Mouse (Mus musculus) lung, postnatal 25 days (tissue): Measurements from ENCODE around the gene Prm1.

ENCODE experiments used
- DNase-seq: peaks from one replicate; pipeline ENCODE4 v3.0.0; 2022; ENCODE audit warnings: low spot score

Prm1 gene

DNA sequence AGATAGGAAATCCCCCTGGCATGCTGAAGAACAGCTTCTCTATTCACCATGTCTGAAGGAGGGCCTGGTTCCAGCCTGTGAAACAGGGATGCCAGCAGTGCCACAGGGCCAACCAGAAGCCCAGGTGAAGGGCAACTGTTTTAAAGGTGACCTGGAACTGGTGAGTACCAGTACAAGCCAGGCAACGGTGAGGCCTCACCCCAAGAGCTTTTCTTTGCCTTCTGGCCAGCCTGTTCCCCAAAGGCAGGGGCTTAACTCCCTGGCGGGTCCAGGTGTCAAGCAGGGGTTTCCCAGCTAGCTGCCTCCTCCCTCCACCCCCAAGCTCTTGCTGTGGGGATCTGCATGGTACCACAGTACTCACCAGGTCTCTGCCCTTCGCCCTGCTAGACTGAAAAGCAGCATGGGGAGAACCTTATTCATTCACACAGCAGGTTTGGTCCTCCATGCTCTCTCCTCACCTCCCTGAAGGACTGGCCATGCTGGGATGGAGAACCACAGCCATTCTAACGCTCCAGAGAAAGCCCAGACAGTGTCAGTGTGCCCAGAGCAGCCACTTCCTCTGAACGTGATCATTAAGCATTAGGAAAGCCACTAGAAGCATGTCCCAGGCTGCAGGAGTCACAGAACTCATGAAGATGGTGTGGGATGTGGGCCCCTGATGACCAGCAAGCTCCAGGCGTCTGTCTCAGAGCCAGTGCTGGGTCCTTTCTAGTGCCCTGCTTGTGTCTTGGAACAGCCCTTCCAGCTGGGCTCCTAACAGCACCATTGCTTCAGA is 23.1 kb downstream of the Prm1 start:
- DNase-seq, result no peak

DNA sequence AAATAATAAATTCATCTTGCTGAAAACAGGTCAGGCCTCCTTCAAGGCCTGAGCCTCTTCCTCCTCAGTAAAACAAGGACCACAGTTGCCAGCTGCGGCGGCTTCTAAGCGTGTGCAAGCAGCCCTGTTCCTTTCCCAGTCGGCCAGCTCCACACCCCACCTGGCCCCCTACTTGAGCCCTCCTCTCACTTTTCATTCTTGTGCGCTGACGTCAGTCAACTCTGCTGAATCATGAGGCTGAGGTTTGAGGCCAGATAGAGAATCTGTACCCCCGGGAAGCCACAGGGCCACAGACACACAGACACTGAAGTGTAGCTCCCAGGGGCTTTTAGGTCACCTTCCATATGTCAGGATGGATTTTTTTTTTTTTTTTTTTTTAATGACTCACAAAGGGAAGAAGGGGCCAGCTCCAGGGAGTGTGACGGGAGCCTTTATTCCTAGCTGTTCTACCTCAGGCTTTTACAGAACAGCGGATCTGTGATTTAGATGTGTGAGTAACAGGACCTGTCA is 23.7 kb downstream of the Prm1 start:
- DNase-seq, result no peak

DNA sequence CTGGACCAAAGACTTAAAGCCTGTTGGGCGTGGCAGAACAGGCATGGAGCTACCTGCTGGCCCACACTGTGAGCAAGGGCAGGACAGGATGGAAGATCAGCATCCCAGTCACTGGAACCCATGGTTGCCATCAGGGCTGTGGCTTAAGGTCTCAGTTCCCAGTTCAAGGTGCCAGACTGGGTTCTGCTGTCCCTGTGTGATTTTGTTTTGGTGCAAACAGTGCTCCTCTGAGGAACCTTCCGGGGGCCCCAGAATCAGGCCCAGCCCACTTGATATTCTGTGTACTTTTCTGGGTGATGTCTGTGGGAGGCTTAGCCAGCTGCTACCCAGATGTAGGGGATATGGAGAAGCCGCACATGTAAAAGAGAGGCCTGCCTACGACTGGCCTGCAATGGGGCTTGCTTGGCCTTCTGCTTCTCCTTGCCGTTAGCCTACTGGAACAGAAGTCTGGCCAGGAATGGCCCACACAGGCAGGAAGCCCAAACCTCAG is 25.0 kb downstream of the Prm1 start:
- no peak for DNase-seq

DNA sequence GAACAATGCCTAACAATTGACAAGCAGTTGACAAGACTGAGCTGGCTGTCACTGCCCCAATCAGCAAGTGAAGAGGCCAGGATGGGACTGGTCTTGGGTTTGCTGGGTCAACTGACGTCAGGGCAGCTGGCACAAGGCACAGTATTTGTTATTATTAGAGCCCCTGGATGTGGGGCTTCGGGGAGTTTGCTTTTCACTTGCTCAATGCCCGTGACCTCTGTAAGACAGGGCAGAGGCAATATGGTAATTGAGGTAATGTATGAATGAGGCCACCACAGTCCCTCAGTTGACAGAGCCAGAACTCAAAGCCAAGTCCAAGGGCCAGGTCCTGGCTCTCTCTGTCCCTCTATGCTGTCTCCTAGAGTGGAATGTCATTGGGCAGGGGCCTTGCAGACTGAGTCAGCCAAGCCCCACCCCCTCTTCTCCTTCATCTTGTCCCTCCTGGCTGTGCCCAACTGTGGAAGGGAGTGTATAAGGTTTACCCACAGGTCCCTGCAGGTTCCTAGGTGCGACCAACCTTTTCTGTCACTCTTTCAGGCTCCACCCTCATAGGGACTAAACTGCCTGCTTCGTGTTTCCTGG is 28.0 kb downstream of the Prm1 start:
- DNase-seq, result no peak

DNA sequence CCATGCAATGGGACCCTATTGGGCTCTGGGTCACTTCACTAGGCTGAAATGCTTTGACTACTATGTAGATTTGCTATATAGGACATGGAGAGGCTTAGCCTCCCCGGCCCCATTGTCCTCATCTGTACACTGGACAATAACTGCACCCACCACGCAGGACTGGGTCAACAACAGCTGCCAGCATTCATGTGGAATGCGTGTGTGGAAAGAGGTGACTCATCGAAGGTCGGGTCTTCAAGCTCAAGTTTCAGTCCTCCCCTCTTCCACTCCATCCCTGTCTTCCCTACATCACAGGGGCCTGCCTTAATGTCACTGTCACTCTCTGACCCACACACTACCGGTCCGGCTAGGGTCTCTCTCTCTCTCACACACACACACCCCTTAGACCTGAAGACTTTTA is 29.3 kb downstream of the Prm1 start:
- no peak for DNase-seq

DNA sequence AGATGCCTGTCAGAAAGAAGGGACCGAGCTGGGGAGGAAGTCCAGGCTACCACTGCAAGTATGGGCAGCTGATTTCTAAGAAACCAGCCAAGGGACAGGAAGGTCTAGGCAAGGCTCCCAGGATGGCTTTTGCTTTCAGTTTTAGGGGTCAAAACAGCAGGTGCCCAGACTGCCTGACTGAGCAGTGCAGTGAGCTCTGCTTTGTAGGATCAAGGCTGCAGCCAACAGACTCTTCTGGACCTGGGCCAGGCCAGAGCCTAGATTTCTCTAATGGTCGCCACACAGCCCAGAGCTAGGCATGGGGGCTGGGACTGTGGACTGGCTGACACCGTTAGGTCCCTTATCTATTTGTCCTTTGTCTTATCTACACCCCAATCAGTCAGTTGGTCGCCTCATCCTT is 30.9 kb downstream of the Prm1 start:
- no peak for DNase-seq

DNA sequence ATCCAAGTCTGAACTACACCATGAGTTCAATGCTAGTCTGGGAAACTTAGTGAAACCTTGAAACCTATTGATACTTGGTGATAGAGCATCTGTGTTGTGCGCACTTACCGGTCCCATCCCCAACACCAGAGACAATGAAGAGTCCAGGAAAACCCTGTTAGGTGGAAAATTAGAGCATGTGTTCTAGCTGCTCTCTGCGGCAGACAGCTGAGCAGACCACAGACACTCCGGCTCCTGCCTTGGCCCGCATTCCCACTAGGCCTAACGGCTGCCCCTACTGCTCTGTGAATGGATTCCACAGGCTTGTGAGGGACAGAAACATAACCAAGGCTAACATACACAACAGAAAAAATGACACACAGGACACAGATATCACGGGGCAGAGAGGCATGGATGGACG is 32.1 kb downstream of the Prm1 start:
- DNase-seq, result no peak

DNA sequence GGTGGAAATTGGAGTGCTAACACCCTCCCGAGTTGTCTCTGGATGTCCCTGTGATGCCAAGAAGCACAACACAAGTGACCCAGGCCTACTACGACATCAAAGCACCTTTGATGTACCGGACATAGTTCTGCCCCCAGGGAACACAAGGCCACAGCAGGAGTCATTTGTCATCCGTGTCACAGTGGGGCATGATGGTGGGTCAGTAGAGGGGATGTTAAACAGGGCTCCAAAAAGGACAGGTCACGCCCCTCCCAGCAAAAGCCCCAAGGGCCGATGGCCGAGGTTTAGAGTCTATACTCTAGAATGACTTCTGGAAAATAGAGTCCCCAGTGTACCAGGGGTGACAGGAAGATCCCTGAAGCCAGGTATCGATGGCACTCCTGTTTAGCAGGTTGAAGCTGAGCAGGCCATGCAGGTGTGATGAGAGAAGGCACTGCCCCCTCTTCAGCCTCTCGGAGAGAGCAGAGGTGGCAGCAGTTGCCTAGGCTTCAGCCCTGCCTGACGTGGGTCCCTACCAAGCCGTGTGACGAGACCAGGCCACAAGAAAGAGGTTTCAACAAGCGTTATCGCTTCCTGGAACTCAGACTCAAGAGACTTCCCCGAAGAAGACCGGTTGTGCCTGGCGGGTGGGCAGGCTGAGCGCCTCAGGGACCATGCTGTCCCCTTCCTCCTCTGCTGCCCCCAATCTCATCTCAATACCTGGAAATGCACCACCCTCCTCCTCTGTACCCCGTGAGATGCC is 33.7 kb downstream of the Prm1 start:
- DNase-seq, result peak; percentile 53

DNA sequence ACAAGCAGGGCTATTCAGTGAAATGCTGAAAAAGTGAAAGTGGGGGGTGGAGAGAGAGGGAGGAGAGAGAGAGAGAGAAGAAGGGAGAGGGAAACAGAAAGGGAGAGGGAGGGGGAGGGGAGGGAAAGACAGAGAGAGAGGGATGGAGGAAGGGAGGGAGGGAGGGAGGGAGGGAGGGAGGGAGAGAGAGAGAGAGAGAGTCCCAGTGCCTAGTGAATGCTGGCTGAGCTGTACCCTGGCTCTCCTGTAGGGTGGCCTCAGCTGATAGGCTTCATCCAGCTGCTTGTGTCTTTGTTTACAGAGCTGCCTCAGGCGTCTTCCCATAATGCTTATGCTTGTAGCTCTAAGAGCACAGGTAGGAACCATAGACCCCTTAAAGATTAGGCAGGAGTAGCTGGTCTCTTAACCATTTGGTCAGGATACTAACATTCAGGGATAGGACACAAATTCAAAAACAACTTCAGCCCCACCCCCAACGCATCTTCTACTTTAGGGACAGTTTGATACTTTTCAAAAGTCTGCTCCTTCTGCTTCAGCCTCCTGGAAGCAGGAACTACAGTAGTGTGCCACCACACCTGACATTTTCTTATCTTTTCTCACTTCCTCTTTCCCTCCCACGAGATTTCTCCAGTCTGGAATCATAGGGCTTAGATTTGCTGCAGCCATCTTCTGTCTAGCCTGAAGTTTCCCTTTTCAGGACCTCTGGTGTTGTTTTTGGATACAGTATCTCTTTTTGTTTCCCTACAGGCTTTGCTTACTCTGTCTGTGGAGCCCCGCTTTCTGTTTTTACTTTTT is 34.9 kb downstream of the Prm1 start:
- DNase-seq, result no peak

DNA sequence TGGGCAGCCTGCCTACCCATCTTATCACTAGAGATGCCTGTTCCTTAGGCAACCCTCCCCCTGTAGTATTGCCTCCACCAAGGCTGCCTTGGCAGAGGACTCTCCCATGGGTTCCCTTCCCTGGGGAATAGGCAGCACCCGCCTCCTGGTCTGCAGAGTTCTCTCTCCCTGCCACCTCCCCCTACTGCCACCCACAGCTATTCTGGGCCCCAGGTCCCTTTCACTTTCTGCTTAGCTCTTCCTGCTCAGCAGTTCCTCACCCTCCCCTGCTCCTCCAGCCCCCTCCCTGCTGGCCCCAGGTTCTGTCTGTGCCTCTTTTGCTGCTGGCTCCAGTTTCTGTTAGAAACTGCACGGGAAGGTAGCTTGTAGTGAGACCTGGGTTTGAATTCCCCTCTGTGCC is 36.0 kb downstream of the Prm1 start:
- DNase-seq, result no peak

DNA sequence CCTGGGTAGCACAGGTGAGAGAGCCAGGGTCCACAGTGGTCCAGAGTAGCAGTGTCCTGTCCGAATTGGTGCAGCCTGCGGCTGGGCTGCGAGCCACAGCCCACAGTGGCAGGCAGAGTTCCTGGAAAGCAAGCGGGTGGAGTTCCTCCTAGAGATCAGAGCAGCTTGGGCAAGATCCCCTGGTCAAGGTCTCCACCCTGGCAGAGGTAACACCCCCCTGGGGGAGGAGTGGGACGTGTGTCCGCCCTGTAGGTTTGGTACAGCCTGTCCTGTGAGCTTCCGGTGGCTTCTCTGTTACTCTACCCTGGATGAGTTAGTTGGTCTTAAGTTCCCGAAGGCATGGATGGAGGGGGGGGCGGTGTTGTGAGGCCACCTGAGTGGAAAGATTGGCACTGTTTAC is 36.8 kb downstream of the Prm1 start:
- DNase-seq, result peak; percentile 54

DNA sequence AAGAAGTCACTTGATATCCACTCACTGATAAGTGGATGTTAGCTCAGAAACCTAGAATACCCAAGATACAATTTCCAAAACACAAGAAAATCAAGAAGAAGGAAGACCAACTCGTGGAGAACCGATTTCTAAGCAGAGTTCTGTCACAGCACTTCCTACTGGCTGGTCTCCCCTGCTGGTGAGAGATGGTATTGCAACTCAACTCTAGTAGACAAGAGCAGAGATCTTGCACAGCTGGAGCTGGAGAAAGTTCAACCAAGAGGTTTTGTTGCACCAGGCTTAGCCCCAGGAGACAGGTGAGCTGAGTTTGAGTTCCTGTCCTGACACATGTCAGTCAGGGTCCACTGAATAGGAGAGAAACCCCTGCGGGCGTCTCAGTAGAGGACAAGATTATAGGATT is 38.5 kb downstream of the Prm1 start:
- peak; percentile 83 for DNase-seq

DNA sequence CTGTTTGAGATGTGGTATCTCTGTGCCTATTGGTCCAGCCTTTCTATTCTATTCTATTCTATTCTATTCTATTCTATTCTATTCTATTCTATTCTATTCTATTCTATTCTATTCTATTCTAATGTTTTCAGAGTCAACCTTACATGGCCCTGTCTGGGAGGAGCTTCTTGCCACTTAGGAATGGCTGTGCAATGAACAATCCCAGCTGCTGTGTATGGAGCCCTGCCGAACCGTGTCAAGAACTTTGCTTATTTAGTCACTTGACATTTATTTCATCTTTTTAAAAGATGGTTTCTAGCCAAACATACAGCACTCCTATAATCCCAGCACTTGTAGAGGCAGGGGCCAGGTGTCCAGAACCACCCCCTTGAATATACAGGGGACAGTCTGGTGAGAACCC is 41.3 kb downstream of the Prm1 start:
- no peak for DNase-seq

DNA sequence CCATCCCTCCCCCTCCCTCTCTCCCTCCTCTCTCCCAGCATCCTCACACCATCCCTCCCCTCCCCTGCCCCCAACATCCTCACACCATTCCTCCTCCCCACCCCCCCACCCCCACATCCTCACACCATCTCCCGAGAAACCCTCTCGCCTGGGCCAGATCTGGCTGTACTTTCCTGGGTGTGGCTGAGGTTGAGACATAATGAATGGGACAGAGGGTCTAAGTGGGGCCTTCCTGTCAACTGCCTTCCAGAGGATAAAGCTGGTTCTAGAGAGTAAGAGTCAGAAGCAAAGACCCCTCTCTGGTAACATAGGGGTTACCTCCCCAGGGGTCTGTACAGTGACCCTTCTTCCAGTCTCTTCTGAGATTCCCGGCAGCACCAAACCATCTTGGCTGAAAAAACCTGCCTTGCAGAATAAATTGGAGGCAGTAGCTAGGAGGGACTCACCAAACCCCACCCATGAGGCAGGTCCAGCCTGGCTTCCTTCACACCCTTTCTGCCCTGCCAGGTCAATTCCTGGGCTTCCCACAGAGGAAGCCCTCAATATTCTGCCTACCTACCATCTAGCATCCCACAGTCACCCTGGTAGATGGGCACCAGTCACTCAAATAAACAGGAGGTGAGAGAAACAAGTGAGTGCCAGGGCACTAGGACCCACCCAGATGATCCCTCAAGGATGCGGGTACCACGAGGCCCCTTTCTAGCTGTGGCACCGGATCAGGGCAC is 41.9 kb downstream of the Prm1 start:
- no peak for DNase-seq

DNA sequence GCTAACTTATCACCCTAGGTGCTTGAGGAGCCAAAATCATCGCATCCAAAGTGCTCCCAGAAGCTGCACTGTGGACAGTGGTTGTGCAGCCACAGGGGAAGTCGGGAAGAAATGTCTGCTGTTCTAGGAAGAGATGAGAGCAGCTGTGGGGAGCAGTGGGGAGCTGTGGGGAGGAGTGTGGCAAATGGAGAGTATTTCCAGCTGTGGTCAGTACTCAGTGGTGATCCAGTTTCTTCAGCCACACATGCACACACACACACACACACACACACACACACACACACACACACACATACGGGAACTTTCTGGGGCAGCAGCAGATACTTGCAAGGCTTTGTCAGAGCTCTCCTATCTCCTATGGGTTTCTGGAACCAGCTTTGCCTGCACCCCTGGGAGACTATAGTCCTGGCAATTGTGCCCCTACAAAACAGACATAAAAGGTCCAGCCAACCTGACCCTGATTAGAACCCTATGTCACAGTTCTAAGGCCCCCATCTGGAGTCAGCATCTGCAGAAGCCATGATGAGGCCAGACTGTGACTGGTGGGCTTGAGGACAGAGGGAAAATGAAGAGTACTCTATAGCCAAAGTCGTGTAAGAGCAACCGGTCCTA is 43.0 kb downstream of the Prm1 start:
- DNase-seq, result no peak

DNA sequence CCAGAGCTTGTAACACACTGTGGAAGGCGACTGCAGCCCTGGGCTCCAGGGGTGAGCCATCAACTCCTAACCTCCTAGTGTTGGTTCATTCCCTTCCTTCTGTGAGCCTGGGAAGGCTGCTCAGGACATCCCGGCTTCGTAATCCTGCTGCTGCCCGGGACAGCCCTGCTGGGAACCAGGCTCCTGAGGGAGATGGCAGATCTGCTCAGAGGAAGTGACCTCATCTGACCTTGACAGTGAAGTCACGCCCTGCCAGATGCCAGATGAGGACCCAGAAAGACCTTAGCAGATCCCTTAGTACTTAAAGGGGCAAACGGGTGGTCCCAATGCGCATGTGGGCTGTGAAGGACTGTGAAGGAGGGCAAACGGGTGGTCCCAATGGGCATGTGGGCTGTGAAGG is 44.5 kb downstream of the Prm1 start:
- DNase-seq, result no peak

DNA sequence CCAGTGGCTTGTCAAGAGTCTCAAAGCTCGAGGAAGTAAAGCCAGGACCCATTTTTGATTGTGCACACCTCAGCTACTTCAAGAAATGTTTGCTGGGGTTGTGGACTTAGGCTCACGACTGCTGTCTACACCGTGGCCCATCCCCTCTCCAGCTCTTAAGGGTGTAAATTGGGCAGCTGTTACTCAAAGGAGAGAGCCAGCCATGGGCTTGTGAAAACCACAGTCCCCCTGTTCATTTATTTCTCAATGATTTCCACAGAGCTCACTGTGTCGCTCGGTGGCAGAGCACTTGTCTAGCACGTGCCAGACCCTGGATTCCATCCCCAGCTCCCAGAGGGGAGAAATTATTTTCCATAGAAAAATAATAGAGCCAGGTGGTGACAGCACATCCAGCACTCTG is 49.5 kb downstream of the Prm1 start:
- no peak for DNase-seq

DNA sequence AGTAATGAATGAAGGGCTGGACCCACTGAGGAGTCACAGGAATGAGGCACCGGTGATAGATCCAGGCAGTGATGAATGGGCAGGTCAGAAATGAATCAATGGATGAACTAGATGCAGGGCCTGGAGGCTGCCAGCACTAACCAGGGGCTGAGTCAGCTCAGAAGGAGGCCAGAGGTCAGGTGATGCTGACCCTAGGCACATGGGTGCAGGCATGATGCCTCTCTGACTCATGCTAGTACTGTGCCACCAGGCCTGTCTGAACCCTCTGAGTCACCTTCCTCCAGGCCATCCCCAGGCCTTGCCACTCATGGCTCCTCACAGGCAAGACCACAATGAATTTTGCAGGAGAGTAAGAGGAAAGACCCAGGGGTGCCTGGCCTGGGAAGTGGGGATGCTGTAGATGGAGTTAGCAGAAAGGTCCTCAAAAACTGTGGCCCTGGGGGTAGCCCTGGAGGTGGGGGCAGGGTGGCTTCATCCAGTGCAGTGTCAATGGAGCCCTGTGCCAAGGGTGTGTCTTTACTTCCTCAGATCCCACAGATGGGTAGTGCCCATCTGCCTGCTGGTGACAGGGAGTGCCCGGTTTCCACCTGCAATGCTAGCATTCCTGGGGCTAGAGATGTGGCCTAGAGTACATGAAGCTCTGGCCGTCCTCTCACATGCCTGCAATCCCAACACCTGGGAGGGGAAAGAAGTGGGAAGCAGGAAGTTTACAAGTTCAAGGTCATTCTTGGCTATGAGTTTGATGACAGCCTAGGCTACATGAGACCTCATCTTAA is 50.9 kb downstream of the Prm1 start:
- DNase-seq, result no peak

DNA sequence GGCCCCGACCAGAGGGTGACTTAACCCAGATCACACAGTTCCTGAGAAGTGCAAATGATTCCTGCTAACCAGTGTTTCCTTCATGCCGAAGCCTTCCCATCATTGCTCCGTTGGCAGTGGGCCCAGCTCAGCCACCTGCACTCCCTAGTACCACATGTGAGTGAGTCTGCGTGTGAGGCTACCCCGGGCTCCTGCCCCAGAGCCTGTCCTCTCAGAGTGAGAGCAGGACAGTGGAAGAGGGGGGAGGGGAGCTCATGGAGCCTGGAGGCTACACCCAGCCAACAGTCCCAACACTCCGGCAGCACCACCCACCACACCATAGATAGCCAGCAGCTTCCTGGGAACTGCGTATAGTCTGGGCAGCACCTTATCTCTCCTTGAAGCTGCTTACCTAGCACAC is 55.8 kb downstream of the Prm1 start:
- no peak for DNase-seq

DNA sequence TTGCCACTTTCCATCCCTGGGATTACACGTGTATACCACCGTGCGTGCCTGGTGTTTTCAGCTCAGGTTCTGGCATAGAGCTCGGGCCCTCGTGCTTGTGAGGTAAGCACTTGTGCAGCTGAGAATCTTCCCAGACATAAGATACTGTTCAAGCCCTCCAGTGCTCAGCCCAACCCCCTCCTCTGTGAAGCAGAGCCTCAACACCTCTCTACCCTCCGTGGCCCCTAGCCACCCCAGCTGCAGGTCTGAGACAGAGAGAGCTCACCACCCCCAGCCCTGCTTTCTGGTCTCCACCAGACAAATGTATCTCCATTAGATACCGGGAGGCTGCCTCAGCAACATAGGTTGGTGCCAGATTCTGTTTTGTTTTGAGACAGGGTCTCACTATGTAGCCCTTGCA is 56.4 kb downstream of the Prm1 start:
- DNase-seq, result no peak
